Mouse (Mus musculus) megakaryocyte, embryonic 14.5 days (primary cell): Measurements from ENCODE around the gene Apc2. TPM values are rescaled to one million over a fixed set of nuclear protein-coding genes. Genes with fewer than 3 reads are reported as not detected.

ENCODE experiments used
- H3K27me3 ChIP-seq: replicated peaks from 2 replicates; pipeline ENCODE3; 2012; ENCODE audit warnings: inconsistent platforms
- H3K36me3 ChIP-seq: replicated peaks from 2 replicates; pipeline ENCODE3; 2012; ENCODE audit warnings: low read length, inconsistent platforms, mixed read lengths
- H3K4me1 ChIP-seq: 2 replicates; pipeline ENCODE4 v1.6.1; 2012; ENCODE audit warnings: inconsistent platforms
- H3K4me3 ChIP-seq: replicated peaks from 2 replicates; pipeline ENCODE3; 2012; ENCODE audit warnings: moderate library complexity, mild to moderate bottlenecking, inconsistent platforms
- H3K9me3 ChIP-seq: 2 replicates; pipeline ENCODE4 v1.6.1; 2012; ENCODE audit warnings: inconsistent platforms
- FLI1 ChIP-seq: IDR thresholded peaks from 2 replicates; pipeline ENCODE4 v1.6.1; 2012; ENCODE audit warnings: low read length, inconsistent platforms, mixed read lengths
- GATA1 ChIP-seq: IDR thresholded peaks from 3 replicates; pipeline ENCODE4 v1.6.1; 2012; ENCODE audit warnings: mixed read lengths, low read length, inconsistent platforms, borderline replicate concordance
- polyA plus RNA-seq: library from polyadenylated mRNA; stranded (reverse); fragments of >175 nt; gene quantifications from 2 replicates; pipeline ENCODE4 v1.2.3, GENCODE M21; 2012; ENCODE audit warnings: low replicate concordance; ENCODE audit not compliant: insufficient read depth

Gene Apc2
- polyA plus RNA-seq, 1 experiment: 0.92 TPM

GRCm38 (mm10) chr10:80293325-80293724, 2.5 kb upstream of the Apc2 start:
- H3K27me3 ChIP-seq: peaks cover 10% of the 10 kb centered on the region
- H3K4me3 ChIP-seq: peak overlapping the region; percentile 95
- peaks cover 33% of the 10 kb centered on the region for H3K36me3 ChIP-seq
- TF ChIP-seq GATA1 (no peak), FLI1 (no peak)
- H3K4me1 ChIP-seq: peaks cover 65% of the 10 kb centered on the region
- H3K9me3 ChIP-seq: no peaks in the 10 kb centered on the region

GRCm38 (mm10) chr10:80294311-80294710, 1.5 kb upstream of the Apc2 start:
- peaks cover 70% of the 10 kb centered on the region for H3K4me1 ChIP-seq
- no peaks in the 10 kb centered on the region for H3K9me3 ChIP-seq
- TF ChIP-seq FLI1 (no peak), GATA1 (no peak)
- peak overlapping the region; percentile 64 for H3K4me3 ChIP-seq
- H3K27me3 ChIP-seq: peaks cover 20% of the 10 kb centered on the region
- H3K36me3 ChIP-seq: peaks cover 24% of the 10 kb centered on the region

GRCm38 (mm10) chr10:80294788-80295303, 931 bp upstream of the Apc2 start:
- H3K4me1 ChIP-seq: peaks cover 75% of the 10 kb centered on the region
- peak overlapping the region; percentile 29 for H3K4me3 ChIP-seq

GRCm38 (mm10) chr10:80296824-80297223, 1.0 kb downstream of the Apc2 start:
- Histone ChIP-seq H3K36me3 (peaks cover 21% of the 10 kb centered on the region), H3K9me3 (no peaks in the 10 kb centered on the region), H3K4me3 (peak overlapping the region; percentile 82), H3K4me1 (peaks cover 88% of the 10 kb centered on the region), H3K27me3 (peaks cover 45% of the 10 kb centered on the region)
- no peak for TF ChIP-seq FLI1
- TF ChIP-seq GATA1: no peak

More at GRCm38 (mm10) chr10:80294788-80295303, 931 bp upstream of the Apc2 start:
- Histone ChIP-seq H3K9me3 (no peaks in the 10 kb centered on the region), H3K27me3 (peaks cover 25% of the 10 kb centered on the region), H3K36me3 (peaks cover 21% of the 10 kb centered on the region)
- TF ChIP-seq GATA1 (no peak), FLI1 (no peak)

- no peak for TF ChIP-seq FLI1
- Histone ChIP-seq H3K36me3 (peaks cover 21% of the 10 kb centered on the region), H3K9me3 (no peaks in the 10 kb centered on the region), H3K4me1 (peaks cover 93% of the 10 kb centered on the region), H3K27me3 (peaks cover 51% of the 10 kb centered on the region), H3K4me3 (peak overlapping the region; percentile 82)
Observed at GRCm38 (mm10) chr10:80297526-80298133, 1.9 kb downstream of the Apc2 start.

- TF ChIP-seq GATA1: no peak
- no peak for TF ChIP-seq FLI1
- Histone ChIP-seq H3K9me3 (no peaks in the 10 kb centered on the region), H3K36me3 (peaks cover 14% of the 10 kb centered on the region), H3K27me3 (peaks cover 51% of the 10 kb centered on the region), H3K4me3 (no peak overlapping the region), H3K4me1 (peaks cover 90% of the 10 kb centered on the region)
Observed at GRCm38 (mm10) chr10:80298571-80299281, 2.9 kb downstream of the Apc2 start.

GRCm38 (mm10) chr10:80299301-80299700, 3.5 kb downstream of the Apc2 start:
- Histone ChIP-seq H3K36me3 (peaks cover 8% of the 10 kb centered on the region), H3K27me3 (peaks cover 51% of the 10 kb centered on the region), H3K9me3 (no peaks in the 10 kb centered on the region), H3K4me3 (no peak overlapping the region), H3K4me1 (peaks cover 90% of the 10 kb centered on the region)
- TF ChIP-seq FLI1: no peak
- TF ChIP-seq GATA1: no peak

- Histone ChIP-seq H3K27me3 (peaks cover 54% of the 10 kb centered on the region), H3K4me1 (peaks cover 90% of the 10 kb centered on the region), H3K9me3 (no peaks in the 10 kb centered on the region), H3K4me3 (peak overlapping the region; percentile 10), H3K36me3 (peaks cover 3% of the 10 kb centered on the region)
- no peak for TF ChIP-seq GATA1
- no peak for TF ChIP-seq FLI1
Observed at GRCm38 (mm10) chr10:80299824-80300223, 4.0 kb downstream of the Apc2 start.

GRCm38 (mm10) chr10:80300672-80301181, 5.0 kb downstream of the Apc2 start:
- Histone ChIP-seq H3K4me1 (peaks cover 90% of the 10 kb centered on the region), H3K36me3 (peaks cover 4% of the 10 kb centered on the region), H3K4me3 (no peak overlapping the region), H3K27me3 (peaks cover 62% of the 10 kb centered on the region), H3K9me3 (no peaks in the 10 kb centered on the region)
- TF ChIP-seq GATA1 (no peak), FLI1 (no peak)
